Mouse (Mus musculus): ENCODE data around the gene Usp2. TPM values are rescaled to one million over a fixed set of nuclear protein-coding genes. Genes with fewer than 3 reads are reported as not detected.

Gene Usp2
- total and polyA plus RNA-seq, 2 experiments from 2014 or later, result 14.2 to 19.6 TPM

DNA sequence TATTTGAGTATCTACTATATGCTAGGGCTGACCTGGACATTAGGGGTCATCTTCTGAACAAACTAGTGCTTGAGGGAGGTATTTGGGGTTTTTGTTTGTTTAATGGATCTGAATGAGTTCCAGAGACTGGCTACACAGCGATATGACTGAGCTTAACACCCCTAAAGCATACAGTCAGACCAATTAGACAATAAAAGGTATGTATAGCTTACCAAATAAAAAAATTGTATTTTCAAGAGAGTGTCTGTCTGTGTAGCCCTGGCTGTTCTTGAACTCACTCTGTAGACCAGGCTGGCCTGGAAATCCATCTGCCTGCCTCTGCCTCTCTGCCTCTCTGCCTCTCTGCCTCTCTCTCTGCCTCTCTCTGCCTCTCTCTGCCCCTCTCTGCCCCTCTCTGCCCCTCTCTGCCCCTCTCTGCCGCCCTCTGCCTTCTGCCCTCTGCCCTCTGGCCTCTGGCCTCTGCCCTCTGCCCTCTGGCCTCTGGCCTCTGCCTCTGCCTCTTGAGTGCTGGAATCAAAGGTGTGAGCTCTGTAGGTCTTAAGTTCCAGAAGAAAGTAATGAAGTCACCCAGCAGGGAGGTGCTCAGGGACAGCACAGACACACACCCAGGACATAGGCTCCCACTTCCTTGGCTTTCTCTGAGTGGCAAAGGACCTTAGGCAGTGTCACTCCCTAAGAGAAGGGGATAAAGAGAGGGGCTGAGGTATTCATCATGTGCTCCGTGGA lies 21.5 kb upstream of the Usp2 start:
- Histone ChIP-seq H3K9me3 (ENCODE audit: low read length) (no peaks in the 10 kb centered on the region), H3K27me3 (ENCODE audit: insufficient read depth, low read length) (peaks cover 4% of the 10 kb centered on the region; the same call in 1 of the 2 replicates), H3K36me3 (ENCODE audit: insufficient read depth, low read length) (no peaks in the 10 kb centered on the region), H3K4me1 (ENCODE audit: insufficient read depth, low read length) (no peaks in the 10 kb centered on the region), H3K4me2 (ENCODE audit: low read depth, low read length) (peak overlapping the region; percentile 79), H3K27ac (no peak overlapping the region), H3K4me3 (ENCODE audit: low read length) (no peak overlapping the region; the same call in 1 of the 2 replicates), H3K9ac (replicated peaks; ENCODE audit: low read length) (no peak overlapping the region)
- TF ChIP-seq CTCF (IDR thresholded peaks at IDR 0.05; ENCODE audit: low read depth), result no peak
- DNase-seq (ENCODE audit: low spot score) (no peak), ATAC-seq (no peak)
- 80% methylated on average over 3 of the region's 3 CpGs for WGBS

DNA sequence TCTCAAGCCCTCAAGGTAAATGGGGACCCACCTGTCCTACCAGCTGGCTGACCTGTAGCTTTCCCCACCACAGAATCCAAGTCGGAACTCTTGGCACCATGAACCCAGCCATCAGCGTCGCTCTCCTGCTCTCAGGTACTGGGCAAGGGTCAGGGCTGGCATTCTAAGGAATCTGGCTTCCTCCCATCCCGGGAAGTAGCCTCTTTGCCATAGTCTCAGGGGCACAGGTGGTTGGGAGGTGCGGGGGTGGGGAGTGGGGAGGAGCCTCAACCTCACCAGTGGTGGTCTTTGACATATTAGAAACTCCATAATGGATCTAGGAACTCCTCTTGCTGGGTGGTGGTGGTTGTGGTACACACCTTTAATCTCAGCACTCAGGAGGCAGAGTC lies 20.9 kb upstream of the Usp2 start:
- WGBS, result 92% methylated on average over 5 of the region's 5 CpGs
- ATAC-seq, result no peak

DNA sequence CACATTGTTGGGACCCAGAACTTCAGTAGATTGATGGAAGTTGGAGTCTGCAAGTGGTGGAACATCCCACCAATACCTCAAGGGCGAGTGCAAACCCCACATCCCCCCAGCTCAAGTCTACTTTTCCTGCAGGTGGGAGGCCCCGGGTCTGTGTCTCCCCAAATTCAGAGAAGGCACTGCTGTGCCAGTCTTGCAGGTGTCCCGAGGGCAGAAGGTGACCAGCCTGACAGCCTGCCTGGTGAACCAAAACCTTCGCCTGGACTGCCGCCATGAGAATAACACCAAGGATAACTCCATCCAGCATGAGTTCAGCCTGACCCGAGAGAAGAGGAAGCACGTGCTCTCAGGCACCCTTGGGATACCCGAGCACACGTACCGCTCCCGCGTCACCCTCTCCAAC lies 20.4 kb upstream of the Usp2 start:
- Histone ChIP-seq H3K36me3 (ENCODE audit: insufficient read depth, low read length) (no peaks in the 10 kb centered on the region), H3K4me1 (ENCODE audit: insufficient read depth, low read length) (no peaks in the 10 kb centered on the region), H3K9me3 (ENCODE audit: low read length) (no peaks in the 10 kb centered on the region), H3K27ac (no peak overlapping the region), H3K9ac (replicated peaks; ENCODE audit: low read length) (no peak overlapping the region), H3K4me3 (ENCODE audit: low read length) (no peak overlapping the region), H3K27me3 (ENCODE audit: insufficient read depth, low read length) (peaks cover 4% of the 10 kb centered on the region; the same call in 1 of the 2 replicates), H3K4me2 (ENCODE audit: low read depth, low read length) (no peak overlapping the region)
- TF ChIP-seq CTCF (IDR thresholded peaks at IDR 0.05; ENCODE audit: low read depth), result no peak
- 88% methylated on average over 12 of the region's 12 CpGs for WGBS
- ATAC-seq (no peak), DNase-seq (ENCODE audit: low spot score) (no peak)

More for the DNA sequence above, 20.9 kb upstream of the Usp2 start:
- H3K9me3 ChIP-seq (ENCODE audit: low read length), result no peaks in the 10 kb centered on the region
- no peak overlapping the region for H3K27ac ChIP-seq
- no peak for DNase-seq (ENCODE audit: low spot score)
- H3K36me3 ChIP-seq (ENCODE audit: insufficient read depth, low read length), result no peaks in the 10 kb centered on the region
- no peak overlapping the region for H3K4me3 ChIP-seq (ENCODE audit: low read length)
- peaks cover 4% of the 10 kb centered on the region; the same call in 1 of the 2 replicates for H3K27me3 ChIP-seq (ENCODE audit: insufficient read depth, low read length)
- no peaks in the 10 kb centered on the region for H3K4me1 ChIP-seq (ENCODE audit: insufficient read depth, low read length)
- H3K9ac ChIP-seq (replicated peaks; ENCODE audit: low read length), result no peak overlapping the region
- H3K4me2 ChIP-seq (ENCODE audit: low read depth, low read length), result no peak overlapping the region
- TF ChIP-seq CTCF (IDR thresholded peaks at IDR 0.05; ENCODE audit: low read depth), result no peak

DNA sequence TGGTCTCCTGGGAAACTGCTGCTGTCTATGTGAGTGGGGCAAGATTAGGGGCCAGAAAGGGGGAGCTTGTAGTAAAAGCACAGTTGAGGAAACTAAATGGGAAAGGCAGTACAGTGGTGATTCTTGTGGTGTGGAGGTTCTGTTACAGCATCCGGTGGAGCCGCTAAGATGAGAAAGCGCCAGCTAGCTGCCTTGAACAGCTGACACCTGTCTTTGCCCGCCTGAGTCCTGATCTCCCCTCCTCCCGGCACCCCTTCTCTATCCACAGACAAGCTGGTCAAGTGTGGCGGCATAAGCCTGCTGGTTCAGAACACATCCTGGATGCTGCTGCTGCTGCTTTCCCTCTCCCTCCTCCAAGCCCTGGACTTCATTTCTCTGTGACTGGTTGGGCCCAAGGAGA lies 19.8 kb upstream of the Usp2 start:
- Histone ChIP-seq H3K27me3 (ENCODE audit: insufficient read depth, low read length) (peaks cover 4% of the 10 kb centered on the region; the same call in 1 of the 2 replicates), H3K36me3 (ENCODE audit: insufficient read depth, low read length) (no peaks in the 10 kb centered on the region), H3K9ac (replicated peaks; ENCODE audit: low read length) (no peak overlapping the region), H3K4me3 (ENCODE audit: low read length) (no peak overlapping the region), H3K9me3 (ENCODE audit: low read length) (no peaks in the 10 kb centered on the region), H3K4me2 (ENCODE audit: low read depth, low read length) (no peak overlapping the region), H3K4me1 (ENCODE audit: insufficient read depth, low read length) (no peaks in the 10 kb centered on the region), H3K27ac (no peak overlapping the region)
- ATAC-seq (no peak), DNase-seq (ENCODE audit: low spot score) (no peak)
- TF ChIP-seq CTCF (IDR thresholded peaks at IDR 0.05; ENCODE audit: low read depth), result no peak
- WGBS, result 74% methylated on average over 6 of the region's 6 CpGs

DNA sequence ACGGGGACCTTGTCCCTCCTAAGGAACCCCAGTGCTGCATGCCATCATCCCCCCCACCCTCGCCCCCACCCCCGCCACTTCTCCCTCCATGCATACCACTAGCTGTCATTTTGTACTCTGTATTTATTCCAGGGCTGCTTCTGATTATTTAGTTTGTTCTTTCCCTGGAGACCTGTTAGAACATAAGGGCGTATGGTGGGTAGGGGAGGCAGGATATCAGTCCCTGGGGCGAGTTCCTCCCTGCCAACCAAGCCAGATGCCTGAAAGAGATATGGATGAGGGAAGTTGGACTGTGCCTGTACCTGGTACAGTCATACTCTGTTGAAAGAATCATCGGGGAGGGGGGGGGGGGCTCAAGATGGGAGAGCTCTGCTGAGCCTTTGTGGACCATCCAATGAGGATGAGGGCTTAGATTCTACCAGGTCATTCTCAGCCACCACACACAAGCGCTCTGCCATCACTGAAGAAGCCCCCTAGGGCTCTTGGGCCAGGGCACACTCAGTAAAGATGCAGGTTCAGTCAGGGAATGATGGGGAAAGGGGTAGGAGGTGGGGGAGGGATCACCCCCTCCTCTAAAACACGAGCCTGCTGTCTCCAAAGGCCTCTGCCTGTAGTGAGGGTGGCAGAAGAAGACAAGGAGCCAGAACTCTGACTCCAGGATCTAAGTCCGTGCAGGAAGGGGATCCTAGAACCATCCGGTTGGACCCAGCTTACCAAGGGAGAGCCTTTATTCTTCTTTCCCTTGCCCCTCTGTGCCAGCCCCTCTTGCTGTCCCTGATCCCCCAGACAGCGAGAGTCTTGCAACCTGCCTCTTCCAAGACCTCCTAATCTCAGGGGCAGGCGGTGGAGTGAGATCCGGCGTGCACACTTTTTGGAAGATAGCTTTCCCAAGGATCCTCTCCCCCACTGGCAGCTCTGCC lies 19.0 kb upstream of the Usp2 start:
- no peak overlapping the region for H3K9ac ChIP-seq (replicated peaks; ENCODE audit: low read length)
- H3K36me3 ChIP-seq (ENCODE audit: insufficient read depth, low read length), result no peaks in the 10 kb centered on the region
- H3K9me3 ChIP-seq (ENCODE audit: low read length), result no peaks in the 10 kb centered on the region
- TF ChIP-seq CTCF (IDR thresholded peaks at IDR 0.05; ENCODE audit: low read depth), result no peak
- no peaks in the 10 kb centered on the region for H3K4me1 ChIP-seq (ENCODE audit: insufficient read depth, low read length)
- no peak for DNase-seq (ENCODE audit: low spot score)
- no peak overlapping the region for H3K27ac ChIP-seq
- ATAC-seq, result no peak
- H3K4me2 ChIP-seq (ENCODE audit: low read depth, low read length), result no peak overlapping the region
- H3K4me3 ChIP-seq (ENCODE audit: low read length), result no peak overlapping the region
- 75% methylated on average over 14 of the region's 14 CpGs for WGBS
- H3K27me3 ChIP-seq (ENCODE audit: insufficient read depth, low read length), result peaks cover 4% of the 10 kb centered on the region; the same call in 1 of the 2 replicates

DNA sequence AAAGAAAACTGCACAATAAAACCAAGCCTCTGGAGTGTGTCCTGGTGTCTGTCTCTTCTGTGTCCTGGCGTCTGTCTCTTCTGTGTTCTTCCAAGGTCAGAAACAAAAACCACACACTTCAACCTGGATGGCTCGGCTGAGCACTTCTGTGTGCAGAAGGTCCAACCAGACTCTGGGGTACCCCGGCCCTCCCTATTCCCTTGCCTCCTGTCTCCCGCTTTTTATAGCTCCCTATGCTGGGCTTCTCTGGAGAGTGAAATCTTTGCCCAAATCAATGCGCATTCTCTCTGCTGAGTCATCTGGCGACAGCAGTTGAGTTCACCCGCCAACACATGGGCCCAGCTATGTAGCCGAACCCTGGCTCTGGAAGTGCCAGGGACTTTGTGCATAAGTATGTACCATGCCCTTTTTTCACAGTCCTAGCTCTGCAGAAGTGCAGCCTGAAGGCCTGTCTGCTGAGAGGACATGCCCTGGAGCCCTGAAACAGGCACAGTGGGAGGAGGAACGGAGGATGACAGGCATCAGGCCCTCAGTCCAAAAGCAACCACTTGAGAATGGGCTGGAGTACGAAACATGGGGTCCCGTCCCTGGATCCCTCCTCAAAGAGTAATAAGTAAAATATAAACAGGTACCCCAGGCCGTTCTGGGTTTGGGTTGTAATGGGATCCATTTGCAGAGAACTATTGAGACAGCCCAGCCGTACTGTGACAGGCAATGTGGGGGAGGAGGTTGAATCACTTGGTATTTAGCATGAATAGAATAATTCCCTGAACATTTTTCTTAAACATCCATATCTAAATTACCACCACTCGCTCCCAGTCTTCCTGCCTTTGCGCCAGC lies 18.1 kb upstream of the Usp2 start:
- H3K27ac ChIP-seq, result no peak overlapping the region
- H3K9ac ChIP-seq (replicated peaks; ENCODE audit: low read length), result no peak overlapping the region
- WGBS, result 79% methylated on average over 15 of the region's 15 CpGs
- peaks cover 4% of the 10 kb centered on the region; the same call in 1 of the 2 replicates for H3K27me3 ChIP-seq (ENCODE audit: insufficient read depth, low read length)
- no peaks in the 10 kb centered on the region for H3K4me1 ChIP-seq (ENCODE audit: insufficient read depth, low read length)
- H3K4me2 ChIP-seq (ENCODE audit: low read depth, low read length), result no peak overlapping the region
- H3K36me3 ChIP-seq (ENCODE audit: insufficient read depth, low read length), result no peaks in the 10 kb centered on the region
- no peak overlapping the region for H3K4me3 ChIP-seq (ENCODE audit: low read length)
- ATAC-seq (no peak), DNase-seq (ENCODE audit: low spot score) (no peak)
- H3K9me3 ChIP-seq (ENCODE audit: low read length), result no peaks in the 10 kb centered on the region
- no peak for TF ChIP-seq CTCF (IDR thresholded peaks at IDR 0.05; ENCODE audit: low read depth)
